Mouse (Mus musculus) cerebellum, adult 11-12 months (tissue): Measurements from ENCODE around the gene Map3k13.
"Not testable (repeated sequence)": the region's sequence is repeated elsewhere in the genome, so short reads cannot be mapped to it uniquely, and the experiment has no call there.

Experiments
- DNase-seq: peaks from one replicate; pipeline ENCODE4 v3.0.0; 2022

The Map3k13 gene

GRCm38 (mm10) chr16:21793875-21794696 lies at the start of gene Map3k13:
Gene Map3k13 (plus strand): TSS chr16:21794346.
- peak; percentile 94 for DNase-seq

GRCm38 (mm10) chr16:21758447-21758846 lies 35.7 kb upstream of the Map3k13 start:
- DNase-seq = no peak

GRCm38 (mm10) chr16:21768255-21768654 lies 25.9 kb upstream of the Map3k13 start:
- DNase-seq = no peak

- DNase-seq = no peak
Measured at GRCm38 (mm10) chr16:21769667-21770066, 24.5 kb upstream of the Map3k13 start.

- no peak for DNase-seq
Measured at GRCm38 (mm10) chr16:21774725-21775124, 19.4 kb upstream of the Map3k13 start.

GRCm38 (mm10) chr16:21778293-21778866 lies 15.8 kb upstream of the Map3k13 start:
- DNase-seq = no peak

GRCm38 (mm10) chr16:21779149-21779548 lies 15.0 kb upstream of the Map3k13 start:
- no peak for DNase-seq

GRCm38 (mm10) chr16:21781277-21781676 lies 12.9 kb upstream of the Map3k13 start:
- no peak for DNase-seq

GRCm38 (mm10) chr16:21781895-21782294 lies 12.3 kb upstream of the Map3k13 start:
- DNase-seq = no peak

GRCm38 (mm10) chr16:21782807-21783206 lies 11.3 kb upstream of the Map3k13 start:
- DNase-seq = no peak

GRCm38 (mm10) chr16:21785000-21785399 lies 9.1 kb upstream of the Map3k13 start:
- no peak for DNase-seq

- DNase-seq = no peak
Measured at GRCm38 (mm10) chr16:21786317-21786716, 7.8 kb upstream of the Map3k13 start.

GRCm38 (mm10) chr16:21787516-21788353 lies 6.4 kb upstream of the Map3k13 start, which contains the start of gene Ehhadh:
Gene Ehhadh (minus strand): TSS chr16:21787807.
- peak; percentile 77 for DNase-seq

- no peak for DNase-seq
Measured at GRCm38 (mm10) chr16:21788581-21788980, 5.6 kb upstream of the Map3k13 start.

GRCm38 (mm10) chr16:21789180-21789579 lies 5.0 kb upstream of the Map3k13 start:
- DNase-seq = no peak

- DNase-seq = no peak
Measured at GRCm38 (mm10) chr16:21790469-21790868, 3.7 kb upstream of the Map3k13 start.

GRCm38 (mm10) chr16:21791779-21792178 lies 2.4 kb upstream of the Map3k13 start:
- DNase-seq = no peak

GRCm38 (mm10) chr16:21793080-21793810 lies 901 bp upstream of the Map3k13 start:
- DNase-seq = not testable (repeated sequence)

GRCm38 (mm10) chr16:21794697-21795045 lies 525 bp downstream of the Map3k13 start:
- no peak for DNase-seq

GRCm38 (mm10) chr16:21795071-21795470 lies 925 bp downstream of the Map3k13 start:
- DNase-seq = no peak

GRCm38 (mm10) chr16:21804258-21804657 lies 10.1 kb downstream of the Map3k13 start:
- peak; percentile 55 for DNase-seq

- no peak for DNase-seq
Measured at GRCm38 (mm10) chr16:21806892-21807291, 12.7 kb downstream of the Map3k13 start.

GRCm38 (mm10) chr16:21807786-21808185 lies 13.6 kb downstream of the Map3k13 start:
- DNase-seq = not testable (repeated sequence)
